Mouse (Mus musculus) heart, postnatal 0 days (tissue): ENCODE data around the gene Memo1.

Experiments used
- CTCF ChIP-seq: IDR thresholded peaks from 2 replicates; pipeline ENCODE4 v1.5.1; 2016; ENCODE audit warnings: antibody characterized with exemption, control low read depth, low read depth
- EP300 ChIP-seq: IDR thresholded peaks from 2 replicates; pipeline ENCODE4 v1.6.1; 2016; ENCODE audit warnings: antibody characterized with exemption, low read depth

DNA sequence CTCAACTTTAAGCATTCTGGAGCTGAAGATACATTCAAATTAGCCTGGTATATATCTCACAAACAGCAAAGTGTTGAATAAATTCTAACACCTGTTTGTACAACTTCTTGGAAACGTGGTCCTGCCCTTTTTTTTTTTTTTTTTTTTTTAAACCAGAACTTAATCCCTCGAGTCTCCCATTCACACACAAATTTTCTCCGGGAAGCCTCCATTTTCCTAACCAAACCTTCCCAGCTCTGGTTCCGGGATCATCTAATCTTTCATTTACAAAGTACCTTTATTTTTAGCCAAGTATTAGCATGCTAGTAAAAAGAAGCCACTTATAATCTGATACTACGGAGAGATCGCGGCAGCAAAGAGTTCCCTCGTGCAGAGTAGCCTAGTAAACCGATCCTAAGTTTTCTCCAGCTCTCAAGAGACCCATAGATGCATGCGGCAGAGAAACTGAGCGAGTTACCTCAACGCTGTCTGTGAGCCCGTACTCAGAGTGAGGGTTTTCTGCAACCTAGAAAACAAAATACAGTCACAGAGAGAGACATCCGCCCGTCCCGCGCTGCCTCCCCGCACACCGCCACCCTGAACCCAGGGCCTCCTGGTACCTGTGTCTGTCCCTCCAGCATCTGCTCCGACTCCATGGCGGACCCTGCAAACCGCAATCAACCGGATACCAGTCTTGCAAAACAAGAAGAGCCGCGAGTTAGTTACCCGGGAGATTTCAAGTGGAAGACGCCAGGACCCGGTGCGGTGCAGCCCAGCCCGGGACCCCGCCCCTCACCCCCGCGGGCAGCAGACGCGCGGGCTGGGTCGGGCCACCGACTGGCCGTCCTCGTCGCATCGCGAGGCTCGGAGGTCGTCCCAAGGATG is 20.4 kb upstream of the Memo1 start:
- TF ChIP-seq EP300 (no peak), CTCF (no peak)
